Mouse (Mus musculus) CD4-positive naive resting alpha-beta T cell, adult 76 days (primary cell): Measurements from ENCODE around the gene Gm29609. TPM values are rescaled to one million over a fixed set of nuclear protein-coding genes. Genes with fewer than 3 reads are reported as not detected.

Experiments
- total RNA-seq: library from RNA; stranded (reverse); gene quantifications from one replicate; pipeline ENCODE4 v1.2.4, GENCODE M21; 2023

Gene Gm29609
- 5.2 TPM for total RNA-seq

GRCm38 (mm10) chr5:31179766-31180630 is at the start of gene Gm29609, which contains the start of gene Gtf3c2:
Gm29609 (minus strand) TSS chr5:31179911.
Gtf3c2 (minus strand) TSS chr5:31180144.

DNA sequence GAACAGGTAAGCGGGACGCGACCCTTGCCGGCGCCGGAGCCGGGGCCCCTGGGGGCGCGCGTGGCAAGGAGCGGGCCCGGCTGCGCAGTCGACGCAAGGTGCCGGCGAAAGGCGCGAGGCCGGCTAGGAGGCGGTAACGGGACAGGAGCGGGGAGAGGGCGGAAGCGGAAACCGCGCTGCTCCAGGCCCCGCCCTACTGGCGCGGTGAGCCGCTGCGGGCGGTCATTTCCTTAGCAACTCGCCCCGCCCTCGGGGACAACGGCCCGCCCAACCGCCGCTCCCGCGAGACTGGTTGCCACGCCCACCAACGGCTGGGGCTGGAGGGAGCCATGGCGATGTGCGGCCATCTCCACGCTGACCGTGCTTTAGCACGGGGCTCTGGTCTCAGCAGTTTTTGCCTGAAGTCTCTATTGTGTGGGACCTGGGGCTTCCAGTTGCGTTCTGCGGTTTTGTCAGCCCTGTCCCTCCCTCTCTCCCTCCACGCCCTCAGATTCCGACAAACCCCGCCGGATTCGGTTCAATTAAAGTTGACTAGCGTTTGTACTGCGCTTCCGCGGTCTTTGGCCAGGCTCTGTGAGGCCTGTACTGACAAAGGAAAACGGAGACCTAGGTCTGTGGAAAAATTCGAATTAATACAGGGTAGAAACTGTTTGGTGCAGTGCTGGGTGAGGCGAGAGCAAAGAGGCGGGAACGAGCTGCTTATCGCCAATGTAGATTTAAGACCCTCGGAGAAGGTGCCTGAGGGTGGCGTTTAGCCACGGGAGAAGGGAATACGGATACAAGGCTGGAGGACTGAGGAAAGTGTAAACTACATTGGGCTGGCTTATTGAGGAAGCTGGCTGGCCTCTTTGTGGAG is 41.0 kb upstream of the Gm29609 start, which contains the start of gene Ppm1g:
Gene Ppm1g (minus strand): TSS at position 240 of the 856 bp plus-strand sequence.

DNA sequence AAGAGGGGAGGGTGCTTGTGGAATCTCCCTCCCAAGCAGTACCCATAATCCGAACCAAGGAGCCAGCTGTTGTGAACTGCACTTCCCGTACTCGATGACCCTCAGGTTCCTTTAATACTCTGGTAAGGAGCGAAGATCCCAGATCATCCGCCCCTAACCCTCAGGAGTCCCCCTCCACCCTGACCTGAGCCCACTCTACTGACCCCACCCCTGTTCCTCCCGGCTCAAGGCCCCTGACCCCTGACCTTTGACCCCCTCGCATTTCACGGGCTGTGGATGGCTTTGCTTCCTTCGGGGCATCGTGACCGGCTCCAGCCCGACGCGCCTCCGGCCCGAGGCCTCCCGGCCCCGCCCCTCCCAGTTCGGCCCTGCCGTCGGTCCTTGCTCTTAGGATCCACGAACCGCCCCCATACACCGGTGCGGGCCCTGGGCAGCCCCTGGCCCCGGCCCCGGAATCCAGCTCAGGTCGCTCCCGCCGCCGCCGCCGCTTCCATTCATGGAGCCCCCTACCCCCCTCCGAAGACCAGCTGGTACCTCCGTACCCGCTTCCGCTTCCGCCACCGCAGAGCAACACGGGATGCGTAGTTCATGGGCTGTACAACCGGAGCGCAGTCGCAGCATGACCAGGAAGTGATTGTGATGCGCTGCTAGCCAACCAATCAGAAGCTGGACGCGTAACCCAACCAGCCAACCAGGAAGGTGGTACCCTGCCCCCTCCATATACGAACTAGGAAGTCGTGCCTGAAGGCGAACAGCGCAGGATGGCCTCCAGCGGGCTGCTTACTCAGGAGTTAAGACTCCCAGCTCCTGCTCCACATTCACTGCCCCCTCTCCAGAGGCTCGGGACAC is 22.3 kb upstream of the Gm29609 start, which contains the start of gene Zfp513:
Gene Zfp513 (minus strand): TSS at position 562 of the 849 bp plus-strand sequence.

DNA sequence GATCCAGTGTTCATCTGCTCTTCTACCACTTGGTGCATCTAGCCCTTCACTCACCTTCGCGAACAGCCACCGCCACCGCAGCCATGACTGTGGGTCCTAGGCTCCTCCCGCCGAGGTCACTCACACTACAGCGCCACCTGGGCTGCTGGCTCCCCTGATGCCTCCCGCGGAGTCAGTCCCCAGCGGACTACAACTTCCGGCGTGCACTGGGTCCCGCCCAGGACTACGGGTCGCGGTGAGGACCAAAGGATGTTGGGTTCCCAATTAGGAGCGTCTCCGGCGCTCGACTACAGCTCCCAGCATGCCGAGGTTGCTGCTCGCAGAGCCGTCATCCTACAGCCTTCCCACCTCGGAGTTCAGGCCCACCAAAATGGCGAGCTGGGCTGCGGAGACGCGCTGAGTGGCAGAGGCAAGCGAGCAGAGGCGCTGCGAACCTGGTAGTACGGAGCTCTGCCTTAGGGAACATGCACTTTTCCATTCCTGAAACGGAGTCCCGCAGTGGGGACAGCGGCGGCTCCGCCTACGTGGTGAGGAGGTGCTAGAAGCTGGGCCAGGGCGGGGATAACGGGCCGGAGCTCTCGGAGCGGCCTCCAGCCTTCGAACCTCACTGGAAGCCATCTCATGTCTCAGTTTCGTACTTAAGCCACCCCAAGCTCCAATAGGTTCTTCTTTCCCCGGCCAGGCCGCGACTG is 13.4 kb upstream of the Gm29609 start, which contains the start of the genes Snx17 and Eif2b4:
Gene Snx17 (plus strand): TSS at position 289 of the 692 bp plus-strand sequence.
Gene Eif2b4 (minus strand): TSS at position 492 of the 692 bp plus-strand sequence.

DNA sequence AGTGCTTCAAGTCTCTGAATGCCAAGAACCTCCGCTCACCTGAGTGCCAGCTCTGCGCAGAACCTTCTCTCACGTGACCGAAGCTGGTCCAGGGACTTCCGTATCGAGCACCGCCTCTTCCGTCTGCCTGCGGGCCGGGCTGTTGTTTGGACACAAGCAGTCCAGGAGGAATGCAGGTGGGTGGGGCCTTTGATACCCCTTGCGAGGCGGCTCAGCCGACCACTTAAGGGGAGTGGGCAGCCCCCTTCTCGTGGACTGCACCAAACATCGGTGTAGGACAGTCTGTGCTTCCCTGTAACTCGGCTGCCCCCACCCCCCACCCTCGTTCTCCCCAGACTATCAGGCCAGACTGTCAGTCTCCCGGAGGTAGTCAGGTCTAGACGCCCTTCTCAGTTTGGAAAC is 25.6 kb downstream of the Gm29609 start, which contains the start of gene Mpv17:
Gene Mpv17 (minus strand): TSS at position 100 of the 402 bp plus-strand sequence.

DNA sequence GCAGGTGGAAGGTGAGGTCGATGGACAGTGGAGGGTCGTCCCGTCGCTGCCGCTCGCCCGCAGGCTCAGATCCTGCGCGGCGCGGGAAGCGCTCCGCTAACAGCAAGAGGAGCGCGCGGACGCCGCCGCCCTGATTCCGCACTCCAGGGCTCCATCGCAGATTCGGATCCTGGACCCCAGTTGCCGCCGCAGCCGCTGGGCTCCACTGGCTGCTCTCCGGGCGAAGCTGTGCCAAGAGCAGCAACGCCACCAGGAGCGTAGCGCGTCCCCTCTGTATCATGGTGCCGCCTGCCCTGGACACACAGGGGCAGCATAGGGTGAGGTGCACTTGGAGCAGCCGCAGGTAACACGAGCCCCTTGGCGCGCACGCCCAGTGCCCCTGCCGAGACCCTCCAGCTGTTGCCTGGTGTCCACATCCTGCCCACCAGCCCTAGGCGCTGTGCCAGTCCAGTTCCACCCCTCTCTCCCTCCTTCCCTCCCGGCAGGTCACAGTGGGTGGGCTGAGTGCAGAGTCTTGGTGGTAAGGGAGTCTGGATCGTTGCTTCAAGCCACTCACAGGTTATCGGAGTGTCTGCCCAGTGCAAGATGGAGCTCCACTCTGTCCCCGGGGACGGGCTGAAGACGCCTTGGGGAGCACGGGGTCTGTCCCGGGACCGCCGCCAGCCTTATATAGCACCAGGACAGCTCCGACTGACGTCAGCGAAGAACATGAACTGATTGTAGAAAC is 41.3 kb downstream of the Gm29609 start, which contains the start of gene Ucn:
Gene Ucn (minus strand): TSS at position 589 of the 727 bp plus-strand sequence.

GRCm38 (mm10) chr5:31116354-31116753 is 63.4 kb downstream of the Gm29609 start, which contains the start of gene Trim54:
Trim54 (plus strand) TSS chr5:31116712.

DNA sequence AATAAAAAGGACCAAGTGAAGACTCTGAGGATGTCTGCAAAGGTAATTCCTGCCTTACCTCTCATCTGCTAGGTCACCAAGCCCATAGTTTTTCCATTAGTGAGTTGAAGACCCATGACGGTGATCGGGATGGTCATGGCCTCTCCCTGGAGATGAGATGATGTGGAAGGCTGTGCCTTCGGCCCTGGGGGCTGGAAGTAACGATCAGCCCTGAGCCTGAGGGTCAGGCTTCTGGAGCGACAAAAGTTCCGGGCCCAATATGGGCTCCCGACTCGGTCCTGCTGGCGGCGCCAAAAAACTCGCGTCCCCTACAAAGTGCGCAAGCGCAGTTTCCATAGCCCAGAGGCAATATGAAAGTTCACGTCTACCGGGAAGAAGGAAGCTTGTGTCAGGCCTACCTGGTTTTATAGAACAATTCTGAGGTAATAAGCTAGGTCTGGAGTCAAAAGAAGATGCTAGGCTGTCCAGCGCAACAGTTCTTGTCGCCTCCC is 71.7 kb downstream of the Gm29609 start, which contains the start of gene Slc30a3:
Gene Slc30a3 (minus strand): TSS at position 238 of the 491 bp plus-strand sequence.

GRCm38 (mm10) chr5:31105814-31106335 is 73.8 kb downstream of the Gm29609 start, which contains the start of gene Dnajc5g:
Dnajc5g (plus strand) TSS chr5:31106285.

Other genes with a start within 250 kb of the Gm29609 start
- not detected for gene Cgref1, start 234.3 kb downstream of the Gm29609 start, total RNA-seq
- 163 TPM for gene Preb, start 219.6 kb downstream of the Gm29609 start, total RNA-seq
- gene Tcf23, start 211.2 kb downstream of the Gm29609 start, total RNA-seq: not detected
- gene Atraid, start 131.6 kb downstream of the Gm29609 start, total RNA-seq: 32.9 TPM
- 9.5 TPM for gene Slc5a6, start 131.0 kb downstream of the Gm29609 start, total RNA-seq
- gene Cad, start 125.1 kb downstream of the Gm29609 start, total RNA-seq: 50.3 TPM
- gene Dnajc5g, start 73.6 kb downstream of the Gm29609 start, total RNA-seq: not detected
- gene Slc30a3, start 71.7 kb downstream of the Gm29609 start, total RNA-seq: 1.3 TPM
- gene Trim54, start 63.2 kb downstream of the Gm29609 start, total RNA-seq: not detected
- not detected for gene Ucn, start 41.1 kb downstream of the Gm29609 start, total RNA-seq
- 18.9 TPM for gene Mpv17, start 25.7 kb downstream of the Gm29609 start, total RNA-seq
- 168 TPM for gene Gtf3c2, start 233 bp upstream of the Gm29609 start, total RNA-seq
- gene Snx17, start 13.3 kb upstream of the Gm29609 start, total RNA-seq: 68.5 TPM
- 36.4 TPM for gene Eif2b4, start 13.5 kb upstream of the Gm29609 start, total RNA-seq
- gene Zfp513, start 22.4 kb upstream of the Gm29609 start, total RNA-seq: 27.9 TPM
- 128 TPM for gene Ppm1g, start 40.8 kb upstream of the Gm29609 start, total RNA-seq
- gene Nrbp1, start 61.0 kb upstream of the Gm29609 start, total RNA-seq: 190 TPM
- gene Gm9970, start 61.3 kb upstream of the Gm29609 start, total RNA-seq: not detected
- gene Krtcap3, start 71.8 kb upstream of the Gm29609 start, total RNA-seq: 20.0 TPM
- gene Ift172, start 111.2 kb upstream of the Gm29609 start, total RNA-seq: 15.1 TPM
- gene Fndc4, start 116.2 kb upstream of the Gm29609 start, total RNA-seq: not detected
- not detected for gene Gckr, start 117.5 kb upstream of the Gm29609 start, total RNA-seq